Mouse (Mus musculus) kidney, adult 8-10 months (tissue): Measurements from ENCODE around the gene Lrig2.

Source experiments
- DNase-seq, 2 experiments: peaks; one replicate each; pipeline ENCODE4 v3.0.0; 2022

Lrig2 gene

GRCm38 (mm10) chr3:104361814-104362213, 149.9 kb downstream of the Lrig2 start:
- no peak for DNase-seq

- DNase-seq: peak; percentile 54 to 73
Measured at GRCm38 (mm10) chr3:104360325-104360724, 151.4 kb downstream of the Lrig2 start.

- peak in 1 of 2 experiments; percentile 24 for DNase-seq
Measured at GRCm38 (mm10) chr3:104359225-104360135, 152.2 kb downstream of the Lrig2 start.

GRCm38 (mm10) chr3:104358747-104359146, 153.0 kb downstream of the Lrig2 start:
- no peak for DNase-seq

- DNase-seq: no peak
Measured at GRCm38 (mm10) chr3:104356106-104356505, 155.6 kb downstream of the Lrig2 start.

- DNase-seq: no peak
Measured at GRCm38 (mm10) chr3:104353884-104354283, 157.8 kb downstream of the Lrig2 start.

- no peak for DNase-seq
Measured at GRCm38 (mm10) chr3:104352358-104353060, 159.2 kb downstream of the Lrig2 start.

- peak in 1 of 2 experiments; percentile 37 for DNase-seq
Measured at GRCm38 (mm10) chr3:104350253-104350945, 161.3 kb downstream of the Lrig2 start.

- DNase-seq: peak; percentile 49 to 75
Measured at GRCm38 (mm10) chr3:104349847-104350228, 161.9 kb downstream of the Lrig2 start.

GRCm38 (mm10) chr3:104349203-104349846, 162.4 kb downstream of the Lrig2 start:
- DNase-seq: no peak
